Mouse (Mus musculus): ENCODE measurements at regions not wholly inside any gene's neighbourhood (a gene's known extent, or its start where the extent isn't known, plus 50 kb on each side); places are given as distances from the start of the nearest gene placed in this dataset.

DNA sequence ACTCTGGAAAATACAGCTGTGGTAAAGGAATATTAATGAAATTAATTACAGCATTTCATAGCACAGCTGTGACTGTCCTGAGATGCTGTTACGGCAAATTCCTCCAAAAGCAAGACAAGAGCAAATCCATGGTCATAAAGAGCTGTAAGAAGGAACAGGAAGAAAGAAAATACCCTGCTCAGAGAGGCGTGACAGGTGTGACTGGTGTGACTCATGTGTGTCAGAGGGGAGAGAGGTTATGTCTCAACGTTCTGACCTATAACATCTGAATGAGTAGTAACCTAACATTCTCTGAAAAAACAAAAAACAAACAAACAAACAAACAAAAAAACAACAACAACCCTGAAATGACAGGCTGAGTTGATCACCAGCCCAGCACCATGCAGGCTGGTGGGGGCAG lies 267.5 kb downstream of the Hivep2 start:
- TF ChIP-seq POLR2A (IDR thresholded peaks at IDR 0.05; ENCODE audit: borderline replicate concordance, extremely low read depth, insufficient read depth, insufficient read length, poor library complexity, severe bottlenecking) (no peak), CTCF (IDR thresholded peaks at IDR 0.05; ENCODE audit: borderline replicate concordance, extremely low read depth, insufficient read depth, insufficient read length) (no peak)

All from brain, embryonic 14.5 days (tissue).